Comparison of ENCODE assay signal across 14 mouse cellular contexts in genomic region chr12:80220260-80221038, GRCm38 (mm10). TPM values are rescaled to one million over a fixed set of nuclear protein-coding genes. Genes with fewer than 3 reads are reported as not detected.
DNase-seq lines count a peak whose midpoint lies in the region; ATAC-seq and TF ChIP-seq lines count a peak whose summit lies in the region.
"Had no signal": no experiment of that assay in that cellular context is flagged by ENCODE, and none has a peak within 500 bp of the region (broad histone marks: within the 10 kb centered on the region; RNA-seq: fewer than 3 reads in every experiment).

No protein-coding gene starts in this region.

- H3K36me3 ChIP-seq in heart, embryonic 14.5 days (ENCODE audit: control insufficient read depth, insufficient read depth, low read length) = peaks cover 2% of the 10 kb centered on the region; the same call in 1 of the 2 replicates
- peaks cover 30% of the 10 kb centered on the region for H3K36me3 ChIP-seq in E14TG2a.4 (ENCODE audit: insufficient read depth, low read length)
- no peaks in the 10 kb centered on the region for H3K36me3 ChIP-seq in intestine, embryonic 15.5 days
- no peaks in the 10 kb centered on the region for H3K36me3 ChIP-seq in limb, embryonic 15.5 days

- intact Hi-C loops in heart, postnatal 36 days (cut with DNase I) = no loop called here

- peak overlapping the region; percentile 55 to 73 for H3K27ac ChIP-seq in heart, embryonic 14.5 days (replicated peaks in 1 of 2; ENCODE audit: control insufficient read depth in 1 of 2, insufficient read depth in 1 of 2, low read depth in 2 of 2, low read length in 2 of 2)
- H3K27ac ChIP-seq in intestine, embryonic 15.5 days = peak overlapping the region; percentile 38
- H3K27ac ChIP-seq in limb, embryonic 15.5 days = 0 out of 2 replicates have a peak overlapping the region, but pooled peaks have one; percentile 35
- H3K27ac ChIP-seq: forebrain, embryonic 10.5 days had no signal

- H3K27me3 ChIP-seq in heart, embryonic 14.5 days (ENCODE audit: control insufficient read depth, insufficient read depth, low read length) = no peaks in the 10 kb centered on the region
- no peaks in the 10 kb centered on the region for H3K27me3 ChIP-seq in E14TG2a.4 (ENCODE audit: insufficient read depth, low read length)
- H3K27me3 ChIP-seq in intestine, embryonic 15.5 days (replicated peaks) = no peaks in the 10 kb centered on the region
- H3K27me3 ChIP-seq in limb, embryonic 15.5 days = no peaks in the 10 kb centered on the region

- H3K9ac ChIP-seq in heart, embryonic 14.5 days (ENCODE audit: low read length) = peak overlapping the region; percentile 61
- no peak overlapping the region for H3K9ac ChIP-seq in intestine, embryonic 15.5 days
- no peak overlapping the region for H3K9ac ChIP-seq in limb, embryonic 15.5 days

- H3K4me2 ChIP-seq in heart, embryonic 14.5 days (ENCODE audit: low read length) = 0 out of 2 replicates have a peak overlapping the region, but pooled peaks have one; percentile 7
- no peak overlapping the region for H3K4me2 ChIP-seq in intestine, embryonic 15.5 days (replicated peaks)
- no peak overlapping the region for H3K4me2 ChIP-seq in limb, embryonic 15.5 days
- H3K4me2 ChIP-seq: midbrain, embryonic 11.5 days had no signal

- peaks cover 62 to 94% of the 10 kb centered on the region in 2 experiments for H3K4me1 ChIP-seq in heart, embryonic 14.5 days (ENCODE audit: control insufficient read depth in 2 of 2, insufficient read depth in 2 of 2, low read length in 2 of 2)
- peaks cover 98% of the 10 kb centered on the region for H3K4me1 ChIP-seq in E14TG2a.4 (replicated peaks; ENCODE audit: low read depth, low read length)
- peaks cover 83% of the 10 kb centered on the region for H3K4me1 ChIP-seq in intestine, embryonic 15.5 days (replicated peaks)
- peaks cover 62% of the 10 kb centered on the region for H3K4me1 ChIP-seq in limb, embryonic 15.5 days

- 40% methylated on average over 14 of the region's 14 CpGs for WGBS in heart, embryonic 14.5 days
- WGBS in intestine, embryonic 15.5 days = 62% methylated on average over 14 of the region's 14 CpGs
- 67% methylated on average over 14 of the region's 14 CpGs for WGBS in limb, embryonic 15.5 days

- 0 out of 2 replicates have a peak, but pooled peaks have one; percentile 2 for TF ChIP-seq CTCF in E14TG2a.4 (conservative IDR thresholded peaks at IDR 0.05; ENCODE audit: low read length)

- no peaks in the 10 kb centered on the region for H3K9me3 ChIP-seq in heart, embryonic 14.5 days (ENCODE audit: control insufficient read depth, low read length)
- H3K9me3 ChIP-seq in E14TG2a.4 (ENCODE audit: low read length) = no peaks in the 10 kb centered on the region
- H3K9me3 ChIP-seq in intestine, embryonic 15.5 days = no peaks in the 10 kb centered on the region
- H3K9me3 ChIP-seq in limb, embryonic 15.5 days = no peaks in the 10 kb centered on the region
- H3K9me3 ChIP-seq: forebrain, embryonic 10.5 days had no signal

- DNase-seq in heart, postnatal 36 days = no peak
- no peak for DNase-seq in frontal cortex, postnatal 10 days (ENCODE audit: low spot score in 2 of 2)
- DNase-seq in thymus, postnatal 10 days (ENCODE audit: low spot score in 2 of 2) = no peak
- DNase-seq in cerebellum, adult 8-10 months = no peak
- DNase-seq: gastrocnemius, postnatal 36 days; left cerebral cortex, postnatal 4 days; right cerebral cortex, postnatal 4 days; thymus, adult 2 months had no signal

- no peak for ATAC-seq in heart, embryonic 14.5 days (ENCODE audit: insufficient number of reproducible peaks, insufficient read depth, low FRiP score, low read depth)
- no peak for ATAC-seq in intestine, embryonic 15.5 days
- no peak for ATAC-seq in limb, embryonic 15.5 days (ENCODE audit: insufficient number of reproducible peaks, low FRiP score, low TSS enrichment, low read depth)

- H3K4me3 ChIP-seq in heart, embryonic 14.5 days (ENCODE audit: control insufficient read depth in 1 of 2, insufficient read depth in 1 of 2, low read depth in 1 of 2, low read length in 2 of 2) = no peak overlapping the region
- H3K4me3 ChIP-seq in E14TG2a.4 (replicated peaks; ENCODE audit: low read length) = peak overlapping the region; percentile 58
- no peak overlapping the region for H3K4me3 ChIP-seq in intestine, embryonic 15.5 days (replicated peaks)
- no peak overlapping the region for H3K4me3 ChIP-seq in limb, embryonic 15.5 days
- H3K4me3 ChIP-seq: forebrain, embryonic 10.5 days had no signal

RNA-seq across cellular contexts. Expression of gene Actn1, which starts 39.7 kb away (rescaled TPM):
- 38.7 and 42.7 TPM in 2 replicates for polyA plus RNA-seq in heart, embryonic 14.5 days (2014; fragmentation: Nextera tagmentation; extraction: Ambion mirVana)
- 10 to 100 TPM; 33.4 to 38.9 TPM for total RNA-seq in heart, postnatal 36 days (2021)
- polyA plus RNA-seq in intestine, embryonic 15.5 days (2015; fragmentation: Nextera tagmentation; extraction: Ambion mirVana) = 51.2 and 53.6 TPM in 2 replicates
- polyA plus RNA-seq in limb, embryonic 15.5 days (2015; fragmentation: Nextera tagmentation; extraction: Ambion mirVana) = 25.5 and 29.4 TPM in 2 replicates
